Mouse (Mus musculus) c-Kit-positive CD71-positive TER-119-positive erythroid progenitor cells, embryonic 14.5 days (primary cell): ENCODE data around the gene Ube2h.
"Not testable (repeated sequence)": the region's sequence is repeated elsewhere in the genome, so short reads cannot be mapped to it uniquely, and the experiment has no call there.

Source experiments
- DNase-seq: peaks from one replicate; pipeline ENCODE4 v3.0.0-alpha.2; 2013; ENCODE audit warnings: low spot score

Ube2h gene

GRCm38 (mm10) chr6:30304399-30304917, at the start of gene Ube2h:
TSS of gene Ube2h (minus strand) at chr6:30304539.
- DNase-seq, result peak; percentile 96

- no peak for DNase-seq
Observed at GRCm38 (mm10) chr6:30353661-30354060, 49.3 kb upstream of the Ube2h start.

- no peak for DNase-seq
Observed at GRCm38 (mm10) chr6:30352762-30353161, 48.4 kb upstream of the Ube2h start.

- DNase-seq, result no peak
Observed at GRCm38 (mm10) chr6:30351290-30351689, 47.0 kb upstream of the Ube2h start.

GRCm38 (mm10) chr6:30347288-30347801, 43.0 kb upstream of the Ube2h start:
- DNase-seq, result no peak

- DNase-seq, result no peak
Observed at GRCm38 (mm10) chr6:30346737-30347136, 42.4 kb upstream of the Ube2h start.

GRCm38 (mm10) chr6:30344032-30344431, 39.7 kb upstream of the Ube2h start:
- no peak for DNase-seq

- no peak for DNase-seq
Observed at GRCm38 (mm10) chr6:30340231-30340873, 36.0 kb upstream of the Ube2h start.

- DNase-seq, result no peak
Observed at GRCm38 (mm10) chr6:30336912-30337311, 32.6 kb upstream of the Ube2h start.

- DNase-seq, result no peak
Observed at GRCm38 (mm10) chr6:30332262-30332661, 27.9 kb upstream of the Ube2h start.

GRCm38 (mm10) chr6:30330706-30331105, 26.4 kb upstream of the Ube2h start:
- no peak for DNase-seq

GRCm38 (mm10) chr6:30325932-30326501, 21.7 kb upstream of the Ube2h start:
- DNase-seq, result no peak

GRCm38 (mm10) chr6:30321002-30321401, 16.7 kb upstream of the Ube2h start:
- no peak for DNase-seq

GRCm38 (mm10) chr6:30319216-30319615, 14.9 kb upstream of the Ube2h start:
- no peak for DNase-seq

- DNase-seq, result no peak
Observed at GRCm38 (mm10) chr6:30312006-30312405, 7.7 kb upstream of the Ube2h start.

- no peak for DNase-seq
Observed at GRCm38 (mm10) chr6:30308751-30309150, 4.4 kb upstream of the Ube2h start.

GRCm38 (mm10) chr6:30307691-30308090, 3.4 kb upstream of the Ube2h start:
- DNase-seq, result peak; percentile 88

GRCm38 (mm10) chr6:30303771-30304398, 454 bp downstream of the Ube2h start:
- not testable (repeated sequence) for DNase-seq

GRCm38 (mm10) chr6:30302781-30303631, 1.3 kb downstream of the Ube2h start:
- DNase-seq, result no peak

- DNase-seq, result no peak
Observed at GRCm38 (mm10) chr6:30302156-30302555, 2.2 kb downstream of the Ube2h start.

GRCm38 (mm10) chr6:30300901-30301300, 3.4 kb downstream of the Ube2h start:
- DNase-seq, result no peak

GRCm38 (mm10) chr6:30300372-30300771, 4.0 kb downstream of the Ube2h start:
- peak; percentile 58 for DNase-seq
